10 mouse cellular contexts compared by ENCODE assay signal in genomic region chr10:60066524-60066923, GRCm38 (mm10). TPM values are rescaled to one million over a fixed set of nuclear protein-coding genes. Genes with fewer than 3 reads are reported as not detected.
A peak's percentile ranks its signal among the peaks of the same experiment; 100 is the strongest.
DNase-seq lines count a peak whose midpoint lies in the region; ATAC-seq and TF ChIP-seq lines count a peak whose summit lies in the region.
"Had no signal": no experiment of that assay in that cellular context is flagged by ENCODE, and none has a peak within 500 bp of the region (broad histone marks: within the 10 kb centered on the region; RNA-seq: fewer than 3 reads in every experiment).

No protein-coding gene starts in this region.

- 72% methylated on average over 3 of the region's 3 CpGs for WGBS in kidney, embryonic 14.5 days
- 85% methylated on average over 3 of the region's 3 CpGs for WGBS in bone marrow, adult 2 months
- WGBS in stomach, postnatal 0 days, result 72% methylated on average over 3 of the region's 3 CpGs

- ATAC-seq in kidney, embryonic 14.5 days (ENCODE audit: low FRiP score, low TSS enrichment), result no peak
- 0 out of 2 replicates have a peak, but pooled peaks have one; percentile 42 for ATAC-seq in stomach, postnatal 0 days (ENCODE audit: low FRiP score, low TSS enrichment)

- peak; percentile 56 for DNase-seq in kidney, adult 18-20 months
- peak; percentile 62 for DNase-seq in ES-CJ7 (ENCODE audit: low read depth, low spot score)
- DNase-seq in heart, postnatal 4 days, result peak; percentile 53
- DNase-seq in lung, adult 18-20 months, result peak; percentile 14 to 26
- DNase-seq in stomach, postnatal 0 days (ENCODE audit: low spot score), result peak; percentile 29
- no peak for DNase-seq in ovary, postnatal 14 days (ENCODE audit: low spot score)
- DNase-seq: liver, embryonic 13.5 days had no signal

- H3K9me3 ChIP-seq in kidney, embryonic 14.5 days (ENCODE audit: control insufficient read depth, low read length), result no peaks in the 10 kb centered on the region
- H3K9me3 ChIP-seq in stomach, postnatal 0 days (ENCODE audit: control insufficient read depth, low read length), result no peaks in the 10 kb centered on the region
- H3K9me3 ChIP-seq: liver, embryonic 13.5 days; stomach, embryonic 15.5 days had no signal

- TF ChIP-seq EP300 in stomach, postnatal 0 days (optimal IDR thresholded peaks at IDR 0.05), result no peak

- peaks cover 14% of the 10 kb centered on the region for H3K4me1 ChIP-seq in kidney, embryonic 14.5 days (ENCODE audit: control insufficient read depth, insufficient read depth, low read length)
- no peaks in the 10 kb centered on the region for H3K4me1 ChIP-seq in bone marrow, adult 2 months (ENCODE audit: control insufficient read depth, insufficient read depth, low read length)
- no peaks in the 10 kb centered on the region for H3K4me1 ChIP-seq in stomach, postnatal 0 days (replicated peaks; ENCODE audit: control insufficient read depth, insufficient read depth)
- H3K4me1 ChIP-seq: stomach, embryonic 15.5 days had no signal

- no peak overlapping the region for H3K4me3 ChIP-seq in kidney, embryonic 14.5 days (ENCODE audit: low read length)
- H3K4me3 ChIP-seq in bone marrow, adult 2 months (replicated peaks; ENCODE audit: control insufficient read depth, low read depth, low read length), result no peak overlapping the region
- H3K4me3 ChIP-seq in stomach, postnatal 0 days (ENCODE audit: low read depth, low read length), result no peak overlapping the region
- H3K4me3 ChIP-seq: liver, embryonic 13.5 days; stomach, embryonic 15.5 days had no signal

- no peaks in the 10 kb centered on the region for H3K27me3 ChIP-seq in kidney, embryonic 14.5 days (ENCODE audit: control insufficient read depth, insufficient read depth, low read length)
- no peaks in the 10 kb centered on the region for H3K27me3 ChIP-seq in stomach, postnatal 0 days (ENCODE audit: control insufficient read depth, insufficient read depth, low read length)
- H3K27me3 ChIP-seq: liver, embryonic 13.5 days; stomach, embryonic 15.5 days had no signal

- H3K36me3 ChIP-seq in kidney, embryonic 14.5 days (ENCODE audit: control insufficient read depth, insufficient read depth, low read length), result no peaks in the 10 kb centered on the region
- H3K36me3 ChIP-seq in stomach, postnatal 0 days (ENCODE audit: control insufficient read depth, insufficient read depth, low read length), result peaks cover 2% of the 10 kb centered on the region; the same call in 1 of the 2 replicates
- H3K36me3 ChIP-seq: stomach, embryonic 15.5 days had no signal

- TF ChIP-seq POLR2A in bone marrow, adult 2 months (IDR thresholded peaks at IDR 0.05; ENCODE audit: borderline replicate concordance, control insufficient read depth, low read depth, low read length), result no peak

- TF ChIP-seq CTCF in bone marrow, adult 2 months (IDR thresholded peaks at IDR 0.05; ENCODE audit: control insufficient read depth, insufficient read depth, low read length), result peak; percentile 67; the same call in 1 of the 2 replicates
- peak; percentile 80 for TF ChIP-seq CTCF in stomach, postnatal 0 days (IDR thresholded peaks at IDR 0.05; ENCODE audit: low read depth)

- H3K9ac ChIP-seq in kidney, embryonic 14.5 days (ENCODE audit: low read depth, low read length), result no peak overlapping the region
- H3K9ac ChIP-seq in stomach, postnatal 0 days (ENCODE audit: low read length), result no peak overlapping the region
- H3K9ac ChIP-seq: liver, embryonic 13.5 days; stomach, embryonic 15.5 days had no signal

- H3K4me2 ChIP-seq in kidney, embryonic 14.5 days (replicated peaks; ENCODE audit: low read depth, low read length), result no peak overlapping the region
- H3K4me2 ChIP-seq in stomach, postnatal 0 days (replicated peaks; ENCODE audit: low read depth), result no peak overlapping the region
- H3K4me2 ChIP-seq: liver, embryonic 13.5 days; stomach, embryonic 15.5 days had no signal

- H3K27ac ChIP-seq in kidney, embryonic 14.5 days (ENCODE audit: low read depth, low read length), result no peak overlapping the region
- no peak overlapping the region for H3K27ac ChIP-seq in bone marrow, adult 2 months (ENCODE audit: control insufficient read depth, insufficient read depth, low read depth, low read length, poor library complexity)
- H3K27ac ChIP-seq in stomach, postnatal 0 days (replicated peaks), result no peak overlapping the region
- H3K27ac ChIP-seq: liver, embryonic 13.5 days; stomach, embryonic 15.5 days had no signal

RNA-seq across cellular contexts. Expression of gene Spock2, which starts 39.5 kb away (rescaled TPM):
- 35.7 and 51.3 TPM in 2 replicates for polyA plus RNA-seq in kidney, embryonic 14.5 days (2014; fragmentation: Nextera tagmentation; extraction: Ambion mirVana)
- 0.95 and 1.2 TPM in 2 replicates for polyA plus RNA-seq in bone marrow, adult 2 months (2011; ENCODE audit: insufficient read depth, insufficient read length, low replicate concordance, missing spikeins)
- total RNA-seq in heart, postnatal 4 days (2021), result 1 to 10 TPM; 6.5 to 8.5 TPM
- polyA plus RNA-seq in stomach, postnatal 0 days (2015; fragmentation: Nextera tagmentation; extraction: Ambion mirVana), result 3.6 and 4.1 TPM in 2 replicates
